Mouse (Mus musculus) c-Kit-positive CD71-negative TER-119-negative erythroid progenitor cells, embryonic 14.5 days (primary cell): ENCODE results near the gene Mpped2.

ENCODE experiments used
- DNase-seq: peaks from one replicate; pipeline ENCODE4 v3.0.0-alpha.2; 2013; ENCODE audit warnings: low read depth

Mpped2 gene

GRCm38 (mm10) chr2:106746905-106747304 is 53.8 kb downstream of the Mpped2 start:
- no peak for DNase-seq

GRCm38 (mm10) chr2:106747342-106747741 is 54.3 kb downstream of the Mpped2 start:
- DNase-seq, result no peak

GRCm38 (mm10) chr2:106750878-106751277 is 57.8 kb downstream of the Mpped2 start:
- no peak for DNase-seq

GRCm38 (mm10) chr2:106753703-106754102 is 60.6 kb downstream of the Mpped2 start:
- DNase-seq, result no peak

GRCm38 (mm10) chr2:106754696-106755095 is 61.6 kb downstream of the Mpped2 start:
- DNase-seq, result no peak

- DNase-seq, result no peak
Measured at GRCm38 (mm10) chr2:106756354-106757103, 63.5 kb downstream of the Mpped2 start.

- no peak for DNase-seq
Measured at GRCm38 (mm10) chr2:106762920-106763319, 69.9 kb downstream of the Mpped2 start.

GRCm38 (mm10) chr2:106769236-106769635 is 76.2 kb downstream of the Mpped2 start:
- no peak for DNase-seq

- no peak for DNase-seq
Measured at GRCm38 (mm10) chr2:106772643-106773042, 79.6 kb downstream of the Mpped2 start.

- DNase-seq, result no peak
Measured at GRCm38 (mm10) chr2:106774251-106775196, 81.5 kb downstream of the Mpped2 start.

- DNase-seq, result no peak
Measured at GRCm38 (mm10) chr2:106775994-106776393, 82.9 kb downstream of the Mpped2 start.

GRCm38 (mm10) chr2:106778861-106779516 is 85.9 kb downstream of the Mpped2 start:
- no peak for DNase-seq

GRCm38 (mm10) chr2:106781181-106782179 is 88.4 kb downstream of the Mpped2 start:
- DNase-seq, result no peak

GRCm38 (mm10) chr2:106783311-106783710 is 90.2 kb downstream of the Mpped2 start:
- DNase-seq, result no peak

GRCm38 (mm10) chr2:106788055-106788454 is 95.0 kb downstream of the Mpped2 start:
- no peak for DNase-seq

GRCm38 (mm10) chr2:106788573-106788972 is 95.5 kb downstream of the Mpped2 start:
- DNase-seq, result no peak

- DNase-seq, result no peak
Measured at GRCm38 (mm10) chr2:106789694-106790328, 96.7 kb downstream of the Mpped2 start.

GRCm38 (mm10) chr2:106790329-106790701 is 97.2 kb downstream of the Mpped2 start:
- DNase-seq, result no peak

- DNase-seq, result no peak
Measured at GRCm38 (mm10) chr2:106796246-106796645, 103.2 kb downstream of the Mpped2 start.

- no peak for DNase-seq
Measured at GRCm38 (mm10) chr2:106797855-106798254, 104.8 kb downstream of the Mpped2 start.

- no peak for DNase-seq
Measured at GRCm38 (mm10) chr2:106798824-106799223, 105.8 kb downstream of the Mpped2 start.
